Mouse (Mus musculus): Measurements from ENCODE around the gene Stxbp4. TPM values are rescaled to one million over a fixed set of nuclear protein-coding genes. Genes with fewer than 3 reads are reported as not detected.

Gene Stxbp4
- polyA plus RNA-seq, 1 experiment from 2014 or later, result 10.9 TPM

- Histone ChIP-seq H3K4me2 (ENCODE audit: low read length) (no peak overlapping the region), H3K4me1 (replicated peaks; ENCODE audit: insufficient read depth, low read length) (no peaks in the 10 kb centered on the region), H3K27ac (no peak overlapping the region), H3K9ac (ENCODE audit: low read depth, low read length) (no peak overlapping the region), H3K9me3 (replicated peaks; ENCODE audit: low read length) (no peaks in the 10 kb centered on the region), H3K36me3 (ENCODE audit: insufficient read depth, low read length) (peaks cover 5% of the 10 kb centered on the region; the same call in 1 of the 2 replicates), H3K27me3 (ENCODE audit: insufficient read depth, low read length) (no peaks in the 10 kb centered on the region), H3K4me3 (replicated peaks; ENCODE audit: low read depth, low read length) (no peak overlapping the region)
- ATAC-seq (replicated peaks; ENCODE audit: low FRiP score, low read depth) (no peak), DNase-seq (ENCODE audit: low spot score) (no peak)
- 89% methylated on average over 12 of the region's 12 CpGs for WGBS
- TF ChIP-seq CTCF (IDR thresholded peaks at IDR 0.05; ENCODE audit: low read depth), result no peak
These were observed 19.6 kb upstream of the Stxbp4 start for GRCm38 (mm10) chr11:90657527-90657926.

GRCm38 (mm10) chr11:90652603-90653002, 14.7 kb upstream of the Stxbp4 start:
- no peak overlapping the region for H3K27ac ChIP-seq
- DNase-seq (ENCODE audit: low spot score), result no peak
- no peak for TF ChIP-seq CTCF (IDR thresholded peaks at IDR 0.05; ENCODE audit: low read depth)
- no peaks in the 10 kb centered on the region for H3K9me3 ChIP-seq (replicated peaks; ENCODE audit: low read length)
- H3K36me3 ChIP-seq (ENCODE audit: insufficient read depth, low read length), result peaks cover 20% of the 10 kb centered on the region
- ATAC-seq (replicated peaks; ENCODE audit: low FRiP score, low read depth), result no peak
- H3K27me3 ChIP-seq (ENCODE audit: insufficient read depth, low read length), result no peaks in the 10 kb centered on the region
- H3K4me3 ChIP-seq (replicated peaks; ENCODE audit: low read depth, low read length), result no peak overlapping the region
- H3K4me1 ChIP-seq (replicated peaks; ENCODE audit: insufficient read depth, low read length), result no peaks in the 10 kb centered on the region
- no peak overlapping the region for H3K9ac ChIP-seq (ENCODE audit: low read depth, low read length)
- 87% methylated on average over 4 of the region's 4 CpGs for WGBS
- no peak overlapping the region for H3K4me2 ChIP-seq (ENCODE audit: low read length)

- Histone ChIP-seq H3K4me2 (ENCODE audit: low read length) (no peak overlapping the region), H3K27me3 (ENCODE audit: insufficient read depth, low read length) (no peaks in the 10 kb centered on the region), H3K27ac (no peak overlapping the region), H3K9ac (ENCODE audit: low read depth, low read length) (no peak overlapping the region), H3K4me1 (replicated peaks; ENCODE audit: insufficient read depth, low read length) (no peaks in the 10 kb centered on the region), H3K4me3 (replicated peaks; ENCODE audit: low read depth, low read length) (no peak overlapping the region), H3K36me3 (ENCODE audit: insufficient read depth, low read length) (peaks cover 27% of the 10 kb centered on the region), H3K9me3 (replicated peaks; ENCODE audit: low read length) (no peaks in the 10 kb centered on the region)
- DNase-seq (ENCODE audit: low spot score) (no peak), ATAC-seq (replicated peaks; ENCODE audit: low FRiP score, low read depth) (no peak)
- WGBS, result 85% methylated on average over 9 of the region's 9 CpGs
- TF ChIP-seq CTCF (IDR thresholded peaks at IDR 0.05; ENCODE audit: low read depth), result no peak
These were observed 12.5 kb upstream of the Stxbp4 start for GRCm38 (mm10) chr11:90650231-90650885.

- TF ChIP-seq CTCF (IDR thresholded peaks at IDR 0.05; ENCODE audit: low read depth), result no peak
- Histone ChIP-seq H3K4me1 (replicated peaks; ENCODE audit: insufficient read depth, low read length) (no peaks in the 10 kb centered on the region), H3K9me3 (replicated peaks; ENCODE audit: low read length) (no peaks in the 10 kb centered on the region), H3K4me2 (ENCODE audit: low read length) (no peak overlapping the region), H3K4me3 (replicated peaks; ENCODE audit: low read depth, low read length) (no peak overlapping the region), H3K27ac (no peak overlapping the region), H3K9ac (ENCODE audit: low read depth, low read length) (no peak overlapping the region), H3K27me3 (ENCODE audit: insufficient read depth, low read length) (no peaks in the 10 kb centered on the region), H3K36me3 (ENCODE audit: insufficient read depth, low read length) (peaks cover 33% of the 10 kb centered on the region)
- WGBS, result 74% methylated on average over 6 of the region's 6 CpGs
- DNase-seq (ENCODE audit: low spot score), result no peak
- no peak for ATAC-seq (replicated peaks; ENCODE audit: low FRiP score, low read depth)
These were observed 11.9 kb upstream of the Stxbp4 start for GRCm38 (mm10) chr11:90649777-90650176.

- H3K27ac ChIP-seq, result peak overlapping the region; percentile 83
- peak overlapping the region; percentile 69 for H3K4me3 ChIP-seq (replicated peaks; ENCODE audit: low read depth, low read length)
- peak overlapping the region; percentile 89 for H3K9ac ChIP-seq (ENCODE audit: low read depth, low read length)
- H3K4me1 ChIP-seq (replicated peaks; ENCODE audit: insufficient read depth, low read length), result peaks cover 4% of the 10 kb centered on the region
- TF ChIP-seq CTCF (IDR thresholded peaks at IDR 0.05; ENCODE audit: low read depth), result no peak
- H3K27me3 ChIP-seq (ENCODE audit: insufficient read depth, low read length), result no peaks in the 10 kb centered on the region
- no peak; the same call in none of the 2 replicates for ATAC-seq (replicated peaks; ENCODE audit: low FRiP score, low read depth)
- H3K9me3 ChIP-seq (replicated peaks; ENCODE audit: low read length), result no peaks in the 10 kb centered on the region
- H3K36me3 ChIP-seq (ENCODE audit: insufficient read depth, low read length), result 0 out of 2 replicates have a peak, but pooled peaks cover 3% of the 10 kb centered on the region
- peak; percentile 45 for DNase-seq (ENCODE audit: low spot score)
- under 1% methylated on average over 53 of the region's 54 CpGs for WGBS
- peak overlapping the region; percentile 67 for H3K4me2 ChIP-seq (ENCODE audit: low read length)
These were observed 487 bp upstream of the Stxbp4 start for GRCm38 (mm10) chr11:90638312-90638830.

GRCm38 (mm10) chr11:90634661-90635060, 3.2 kb downstream of the Stxbp4 start:
- no peaks in the 10 kb centered on the region; the same call in none of the 2 replicates for H3K4me1 ChIP-seq (replicated peaks; ENCODE audit: insufficient read depth, low read length)
- no peak overlapping the region for H3K4me3 ChIP-seq (replicated peaks; ENCODE audit: low read depth, low read length)
- H3K9me3 ChIP-seq (replicated peaks; ENCODE audit: low read length), result no peaks in the 10 kb centered on the region
- H3K27ac ChIP-seq, result no peak overlapping the region
- H3K27me3 ChIP-seq (ENCODE audit: insufficient read depth, low read length), result no peaks in the 10 kb centered on the region
- 81% methylated on average over 3 of the region's 3 CpGs for WGBS
- TF ChIP-seq CTCF (IDR thresholded peaks at IDR 0.05; ENCODE audit: low read depth), result no peak
- DNase-seq (ENCODE audit: low spot score) (no peak), ATAC-seq (replicated peaks; ENCODE audit: low FRiP score, low read depth) (no peak)
- no peak overlapping the region for H3K4me2 ChIP-seq (ENCODE audit: low read length)
- no peak overlapping the region for H3K9ac ChIP-seq (ENCODE audit: low read depth, low read length)
- no peaks in the 10 kb centered on the region for H3K36me3 ChIP-seq (ENCODE audit: insufficient read depth, low read length)

Measured in kidney, postnatal 0 days (tissue).